Mouse (Mus musculus) kidney, adult 18-20 months (tissue): ENCODE results near the gene Spocd1.
"Not testable (repeated sequence)": the region's sequence is repeated elsewhere in the genome, so short reads cannot be mapped to it uniquely, and the experiment has no call there.

Experiments
- DNase-seq: peaks from one replicate; pipeline ENCODE4 v3.0.0; 2021

The Spocd1 gene

DNA sequence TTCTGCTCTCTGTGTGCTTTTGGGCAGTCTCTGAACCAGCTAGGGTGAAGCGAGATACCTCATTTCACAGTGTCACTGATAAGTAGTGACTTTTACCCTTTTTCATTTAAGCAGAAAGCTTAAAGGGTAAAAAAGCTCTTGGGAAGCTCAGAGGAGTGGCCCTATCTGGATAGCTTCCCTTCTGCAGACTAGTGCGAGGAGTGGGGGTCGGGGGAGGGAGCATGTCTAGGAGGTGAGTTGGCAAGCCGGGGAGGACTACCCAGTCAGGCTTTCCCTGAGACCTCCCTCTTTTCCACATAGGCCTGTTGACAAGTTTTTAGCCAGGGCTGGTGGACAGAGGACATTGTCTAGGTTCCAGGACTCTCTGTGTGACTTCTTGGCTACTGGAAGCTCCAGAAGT is at the start of gene Spocd1:
Gene Spocd1 (plus strand): TSS at position 301 of the 400 bp plus-strand sequence.
- DNase-seq, result no peak

DNA sequence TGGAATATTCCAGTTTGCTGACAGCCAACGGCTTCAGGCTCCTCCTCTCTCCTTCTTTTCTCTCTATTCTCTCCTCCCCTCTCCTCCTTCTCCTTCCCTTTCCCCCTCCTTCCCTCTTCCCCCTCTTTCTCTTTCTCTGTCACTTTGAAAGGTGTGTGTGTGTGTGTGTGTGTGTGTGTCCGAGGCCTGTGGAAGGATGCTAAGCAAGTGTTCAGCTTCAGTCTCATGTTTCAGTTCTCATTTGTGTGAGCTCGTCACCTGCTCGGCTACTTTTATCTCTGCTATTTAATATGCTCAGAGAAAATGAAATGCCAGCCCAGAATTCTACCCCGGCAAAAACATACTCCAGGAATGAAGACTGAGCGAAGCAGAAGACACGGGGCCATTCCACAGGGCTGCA is 48.4 kb upstream of the Spocd1 start:
- DNase-seq, result no peak

GRCm38 (mm10) chr4:129881661-129882060 is 47.4 kb upstream of the Spocd1 start:
- DNase-seq, result no peak

GRCm38 (mm10) chr4:129882555-129883293 is 46.3 kb upstream of the Spocd1 start:
- DNase-seq, result peak; percentile 49

DNA sequence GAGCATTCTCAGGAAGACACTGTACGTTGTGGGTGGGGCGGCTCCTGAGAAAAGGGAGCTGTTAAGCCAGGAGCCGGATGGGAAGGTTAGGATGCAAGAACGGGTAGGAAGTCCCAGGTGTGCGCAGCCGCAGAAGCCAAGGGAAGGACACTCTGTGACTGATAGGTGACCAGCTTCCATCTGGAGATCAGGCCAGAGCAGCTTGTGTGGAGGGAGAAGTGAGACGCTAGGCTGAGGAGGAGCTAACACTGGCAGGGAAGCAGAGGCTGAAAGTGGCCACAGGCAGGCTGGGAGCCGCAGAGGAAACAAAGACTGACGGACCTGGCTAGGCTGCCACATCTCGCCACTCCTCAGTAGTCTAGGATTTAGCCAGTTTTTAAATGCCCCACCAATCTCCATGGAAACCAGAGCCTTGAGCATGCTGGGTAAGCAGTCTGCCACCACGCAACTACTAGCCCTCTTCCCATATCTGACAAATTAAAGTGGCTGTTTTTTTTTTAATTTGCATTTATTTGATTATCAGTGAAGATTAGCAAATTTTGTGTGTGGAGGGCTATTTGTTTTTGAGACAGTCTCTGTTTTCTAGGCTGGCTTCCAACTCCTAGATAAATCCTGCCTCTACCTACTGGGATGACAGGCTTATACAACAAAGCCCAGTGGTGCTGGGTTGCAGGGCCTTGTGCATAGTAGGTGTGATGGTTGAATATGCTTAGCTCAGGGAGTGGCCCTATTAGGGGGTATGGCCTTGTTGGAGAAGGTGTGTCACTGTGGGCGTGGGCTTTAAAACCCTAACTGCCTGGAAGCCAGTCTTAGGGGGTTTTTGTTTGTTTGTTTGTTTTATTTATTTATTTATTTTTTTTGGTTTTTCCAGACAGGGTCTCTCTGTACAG is 44.8 kb upstream of the Spocd1 start:
- no peak for DNase-seq

- no peak for DNase-seq
Measured at GRCm38 (mm10) chr4:129889661-129890060, 39.4 kb upstream of the Spocd1 start.

DNA sequence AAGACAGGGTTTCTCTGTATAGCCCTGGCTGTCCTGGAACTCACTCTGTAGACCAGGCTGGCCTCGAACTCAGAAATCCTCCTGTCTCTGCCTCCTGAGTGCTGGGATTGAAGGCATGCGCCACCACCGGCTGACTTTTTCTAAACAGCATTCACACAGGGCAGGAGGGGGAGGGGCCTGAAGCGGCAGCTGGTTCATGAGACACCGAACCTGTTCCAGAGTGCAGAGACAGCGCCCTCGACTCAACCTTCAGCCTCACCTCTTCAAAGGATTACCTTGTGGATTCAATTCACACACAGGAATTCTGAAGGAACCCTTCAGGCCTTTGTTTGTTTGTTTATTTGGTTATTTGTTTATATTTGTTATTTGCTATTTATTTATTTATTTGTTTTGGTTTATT is 39.0 kb upstream of the Spocd1 start:
- no peak for DNase-seq

- no peak for DNase-seq
Measured at GRCm38 (mm10) chr4:129894861-129895260, 34.2 kb upstream of the Spocd1 start.

DNA sequence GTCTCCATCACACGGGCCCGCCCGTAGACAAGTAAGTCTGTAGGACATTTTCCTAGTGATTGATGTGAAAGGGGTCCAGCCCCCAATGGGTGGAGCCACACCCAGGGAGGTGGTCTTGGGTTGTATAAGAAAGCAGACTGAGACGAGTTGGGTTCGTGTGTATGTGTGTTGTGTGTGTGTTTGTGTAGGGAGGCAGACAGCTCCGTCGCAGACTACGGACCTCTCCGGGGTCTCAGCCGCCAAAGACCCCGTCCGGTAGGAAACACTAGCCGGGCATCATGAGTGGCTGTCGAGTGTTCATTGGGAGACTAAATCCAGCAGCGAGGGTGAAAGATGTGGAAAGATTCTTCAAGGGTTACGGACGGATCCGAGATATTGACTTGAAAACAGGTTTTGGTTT is 30.2 kb upstream of the Spocd1 start:
- not testable (repeated sequence) for DNase-seq

DNA sequence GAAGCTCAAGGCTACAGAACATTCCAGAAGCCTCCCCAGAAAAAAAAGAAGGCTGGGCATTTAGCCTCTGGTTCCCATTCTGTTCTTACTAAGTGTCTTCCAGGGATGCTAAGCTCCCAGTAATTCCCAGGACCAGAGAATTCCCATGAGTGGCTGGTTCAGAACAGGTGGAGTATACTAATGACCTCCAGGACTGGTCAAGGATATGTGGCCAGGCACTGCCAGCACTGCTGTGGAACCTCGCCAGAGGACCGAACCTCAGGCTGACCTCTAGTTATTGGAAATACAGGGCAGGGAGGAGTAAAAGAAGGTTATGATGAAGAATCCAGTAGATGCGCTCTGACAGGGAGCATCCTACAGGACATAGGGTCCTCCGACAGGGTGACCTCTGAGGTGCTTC is 26.7 kb upstream of the Spocd1 start:
- no peak for DNase-seq

DNA sequence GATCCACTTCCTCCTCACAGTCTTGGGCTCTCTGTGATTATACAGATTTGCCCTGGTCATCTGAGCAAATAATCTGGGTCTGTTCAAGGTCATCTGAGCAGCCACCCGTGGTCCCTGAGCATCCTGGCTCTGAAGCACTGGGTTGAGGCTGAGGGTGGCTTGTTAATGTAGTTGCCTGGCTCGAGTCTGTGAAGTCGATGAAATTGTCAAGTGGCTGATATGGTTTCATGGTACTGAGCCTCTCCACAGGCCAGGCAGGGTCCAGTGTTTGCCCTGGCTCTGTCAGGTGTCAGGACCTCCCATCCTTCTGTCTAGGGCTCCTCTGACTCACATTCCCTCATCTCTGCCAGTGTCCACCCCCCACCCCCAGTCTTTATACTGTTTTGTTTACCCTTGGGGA is 25.5 kb upstream of the Spocd1 start:
- DNase-seq, result no peak

- no peak for DNase-seq
Measured at GRCm38 (mm10) chr4:129905032-129905431, 24.0 kb upstream of the Spocd1 start.

DNA sequence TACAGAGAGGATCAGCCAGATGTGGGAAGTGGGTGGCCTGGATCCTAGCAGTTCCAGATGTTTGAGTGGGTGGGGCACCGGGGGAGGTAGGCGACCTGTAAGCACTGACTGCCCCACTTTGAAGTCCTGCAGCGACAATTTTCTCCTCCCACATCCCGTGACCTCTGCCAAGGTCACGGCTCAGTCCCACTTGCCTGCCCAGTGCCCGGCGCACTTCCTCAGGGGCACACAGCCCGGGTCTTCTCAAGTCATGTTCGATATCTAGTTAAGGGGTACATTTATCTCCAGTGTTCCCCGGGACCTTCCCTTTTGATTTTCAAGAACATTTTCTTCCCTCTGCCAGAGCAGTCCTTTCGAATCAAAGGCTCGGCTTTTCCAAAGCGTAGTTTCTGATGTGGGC is 23.0 kb upstream of the Spocd1 start:
- DNase-seq, result no peak

- no peak for DNase-seq
Measured at GRCm38 (mm10) chr4:129908836-129909235, 20.2 kb upstream of the Spocd1 start.

DNA sequence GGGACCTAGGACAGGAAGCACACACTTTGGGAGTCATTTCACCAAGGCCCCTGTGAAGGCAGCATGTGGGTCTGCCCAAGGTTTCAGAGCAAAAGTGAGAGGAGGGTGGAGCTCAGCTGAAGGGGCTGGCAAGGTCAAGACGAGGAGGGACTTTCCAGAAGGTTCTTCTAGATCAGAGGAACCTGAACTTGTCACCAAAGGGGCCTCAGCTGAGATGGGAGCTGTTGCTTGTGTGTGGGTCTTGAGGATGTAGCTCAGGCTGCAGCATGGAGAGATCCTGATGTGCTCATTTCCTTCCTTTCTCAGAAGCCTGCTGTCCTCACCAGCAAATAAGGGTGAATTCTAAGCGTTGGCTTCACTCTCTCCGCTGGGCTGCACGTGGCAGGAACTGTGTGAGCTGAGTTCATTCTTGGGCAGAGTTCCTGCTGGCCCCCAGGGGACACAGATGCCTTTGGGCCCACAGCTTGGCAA is 19.8 kb upstream of the Spocd1 start:
- no peak for DNase-seq

DNA sequence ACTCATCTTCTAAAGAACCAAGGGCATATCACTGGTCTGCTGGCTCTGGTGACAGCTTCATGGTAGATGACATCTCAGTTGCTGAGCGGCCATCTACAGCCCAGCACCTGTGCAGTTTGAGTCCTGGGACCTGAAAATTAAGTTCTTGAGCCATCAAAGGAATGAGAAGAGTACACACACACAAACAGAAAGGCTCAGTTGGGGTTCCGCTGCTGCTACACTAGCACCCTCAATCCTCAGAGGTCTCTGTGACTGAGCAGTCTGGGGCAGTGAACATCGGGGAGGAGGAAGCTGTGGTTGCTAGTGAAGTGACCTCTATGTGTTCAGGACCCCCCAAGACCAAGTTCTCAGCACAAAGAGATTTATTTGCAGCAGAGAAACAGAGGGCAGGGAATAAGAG is 16.1 kb upstream of the Spocd1 start:
- DNase-seq, result no peak

- peak; percentile 25 for DNase-seq
Measured at GRCm38 (mm10) chr4:129913761-129914644, 15.0 kb upstream of the Spocd1 start.

DNA sequence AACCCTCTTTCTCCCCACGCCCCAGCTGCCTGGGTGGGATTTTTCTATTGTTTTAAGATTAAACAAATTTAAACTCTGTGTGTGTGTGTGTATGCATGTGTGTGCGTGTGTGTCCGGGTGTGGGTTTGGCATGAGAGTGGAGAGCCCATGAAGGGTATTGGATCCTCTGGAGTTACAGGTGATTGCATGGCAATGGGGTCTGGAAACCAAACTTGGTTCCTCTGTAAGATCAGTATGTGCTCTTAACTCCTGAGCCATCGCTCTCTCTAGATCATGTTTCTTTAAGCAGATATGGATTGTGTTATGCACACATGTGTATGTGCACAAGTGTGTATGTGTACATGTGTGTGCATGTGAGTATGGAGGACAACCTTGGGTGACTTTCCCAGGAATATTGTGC is 14.4 kb upstream of the Spocd1 start:
- no peak for DNase-seq

- DNase-seq, result no peak
Measured at GRCm38 (mm10) chr4:129915349-129915988, 13.6 kb upstream of the Spocd1 start.

DNA sequence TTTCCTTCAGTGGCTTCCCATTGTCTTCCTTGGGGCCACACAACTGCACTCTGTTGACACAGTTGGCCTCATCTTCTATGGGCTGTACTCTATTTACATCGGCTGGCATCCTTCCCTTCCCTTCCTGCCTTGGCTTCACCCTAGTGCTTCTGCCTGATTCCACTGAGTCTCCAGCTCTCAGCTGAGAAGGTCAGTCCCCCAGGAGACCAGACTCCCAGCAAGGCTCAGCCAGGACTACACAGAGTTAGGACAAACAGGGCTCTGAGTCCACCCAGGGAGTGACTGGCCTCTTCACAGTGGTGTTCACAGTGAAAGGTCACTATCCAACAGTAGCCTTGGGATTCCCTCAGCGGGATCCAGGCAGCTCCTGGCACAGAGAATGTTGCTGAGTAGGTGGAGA is 12.9 kb upstream of the Spocd1 start:
- no peak for DNase-seq

GRCm38 (mm10) chr4:129917016-129917603 is 11.9 kb upstream of the Spocd1 start:
- peak; percentile 11 for DNase-seq

DNA sequence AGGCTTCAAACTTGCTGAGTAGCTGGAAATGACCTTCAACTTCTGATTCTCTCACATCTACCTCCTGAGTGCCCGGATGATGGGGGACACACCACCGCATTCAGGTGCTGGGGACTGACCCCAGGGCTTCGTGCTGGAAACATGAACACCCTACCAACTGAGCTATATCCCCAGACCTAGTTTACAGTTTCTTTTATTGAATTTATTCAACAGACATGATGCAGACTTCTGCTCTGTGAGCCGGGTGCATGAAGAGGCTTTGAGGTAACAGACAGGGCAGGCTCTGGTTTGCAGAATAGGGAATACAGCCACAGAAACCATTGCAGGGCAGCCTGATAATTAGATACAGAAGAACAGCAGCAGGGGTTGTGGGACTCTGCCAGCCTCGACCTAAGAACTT is 10.6 kb upstream of the Spocd1 start:
- no peak for DNase-seq
